Mouse (Mus musculus) heart, postnatal 0 days (tissue): ENCODE measurements at regions not wholly inside any gene's neighbourhood (a gene's known extent, or its start where the extent isn't known, plus 50 kb on each side); places are given as distances from the start of the nearest gene placed in this dataset.

Source experiments
- CTCF ChIP-seq: IDR thresholded peaks from 2 replicates; pipeline ENCODE4 v1.5.1; 2016; ENCODE audit warnings: antibody characterized with exemption, control low read depth, low read depth
- EP300 ChIP-seq: IDR thresholded peaks from 2 replicates; pipeline ENCODE4 v1.6.1; 2016; ENCODE audit warnings: antibody characterized with exemption, low read depth

DNA sequence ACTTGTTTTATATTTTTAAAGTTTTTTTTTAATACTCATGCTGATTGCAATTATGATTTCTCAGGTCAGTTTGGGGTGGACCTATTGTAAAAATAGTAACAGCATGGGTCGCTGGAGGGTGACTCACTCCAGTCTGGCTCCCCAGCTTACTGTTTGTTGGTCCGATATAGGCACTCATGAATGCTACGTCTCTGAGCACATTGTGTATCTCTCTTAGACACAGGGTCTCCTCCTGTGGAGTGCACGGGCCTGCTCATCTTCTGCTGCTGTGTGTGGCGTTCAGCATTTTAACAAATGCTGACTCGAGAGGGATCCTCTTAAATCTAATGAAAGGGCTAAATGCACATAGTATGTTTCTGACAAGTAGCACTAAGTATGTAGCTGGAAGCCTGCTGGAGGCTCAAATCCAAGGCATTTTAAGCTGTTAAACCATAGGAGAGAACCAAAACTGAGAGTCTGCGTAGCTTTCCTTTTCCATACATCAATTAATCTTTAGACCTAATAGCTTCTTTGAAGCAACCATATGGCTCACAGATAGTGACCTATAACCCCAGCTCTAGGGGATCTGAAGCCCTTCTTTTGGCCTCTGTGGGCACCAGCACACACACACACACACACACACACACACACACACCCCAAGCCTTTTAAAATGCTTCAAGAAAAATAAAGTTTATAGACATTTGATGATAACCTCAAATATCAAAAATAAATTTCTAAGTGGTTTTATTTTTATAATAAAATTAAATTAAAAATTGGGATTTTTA lies 246.0 kb upstream of the Gnpda2 start:
- TF ChIP-seq CTCF (no peak), EP300 (no peak)
